Mouse (Mus musculus) cortical plate, adult 2 months (tissue): Measurements from ENCODE around the gene Clasp2.

ENCODE experiments used
- CTCF ChIP-seq: fragments of 200-500 bp; IDR thresholded peaks from 2 replicates; pipeline ENCODE4 v1.5.1; 2011; ENCODE audit warnings: mild to moderate bottlenecking, control low read depth, low read length; ENCODE audit not compliant: insufficient read depth; ENCODE audit errors: extremely low read depth
- POLR2A ChIP-seq: fragments of 200-500 bp; IDR thresholded peaks from 2 replicates; pipeline ENCODE4 v1.6.1; 2011; ENCODE audit warnings: mild to moderate bottlenecking, low read length, control low read depth; ENCODE audit not compliant: insufficient read depth; ENCODE audit errors: extremely low read depth

- TF ChIP-seq POLR2A = no peak
- TF ChIP-seq CTCF = no peak
Measured at GRCm38 (mm10) chr9:113782362-113783005, 41.2 kb downstream of the Clasp2 start.
